Mouse (Mus musculus): ENCODE data around the gene Vmn1r112. TPM values are rescaled to one million over a fixed set of nuclear protein-coding genes. Genes with fewer than 3 reads are reported as not detected.

The Vmn1r112 gene
- polyA plus RNA-seq (2015; fragmentation: Illumina TruSeq; extraction: RNeasy Lipid Tissue Mini Kit (QIAGEN cat#74804); ENCODE audit: low read depth, low replicate concordance), result not detected

GRCm38 (mm10) chr7:20770885-20771284 is at the start of gene Vmn1r112:
Vmn1r112 (plus strand) TSS chr7:20771185.

DNA sequence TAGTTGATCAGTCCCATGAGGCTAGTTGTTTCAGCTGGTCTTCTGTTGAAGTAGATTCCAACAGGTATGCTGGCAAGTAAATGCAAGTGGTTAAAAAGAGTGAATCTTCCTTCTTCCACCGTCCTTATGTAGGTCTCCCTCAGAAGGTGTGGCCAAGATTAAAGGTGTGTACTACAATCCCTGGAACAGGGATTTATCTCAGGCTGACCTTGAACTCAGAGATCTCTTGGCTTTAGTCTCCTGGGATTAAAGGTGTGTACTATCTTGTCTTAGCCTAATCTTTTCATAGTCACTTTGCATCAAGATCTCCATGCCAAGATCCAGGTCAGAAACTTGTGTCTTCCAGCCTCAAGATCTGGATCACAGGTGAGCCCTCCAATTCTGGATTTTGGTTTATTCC is 40.5 kb upstream of the Vmn1r112 start, which contains the start of gene Gm10668:
Gene Gm10668, minus strand, starts transcription at position 101 of the 400 bp plus-strand sequence.

GRCm38 (mm10) chr7:20786985-20787384 is 16.0 kb downstream of the Vmn1r112 start, which contains the start of gene Vmn1r113:
Vmn1r113 (plus strand) TSS chr7:20787285.

DNA sequence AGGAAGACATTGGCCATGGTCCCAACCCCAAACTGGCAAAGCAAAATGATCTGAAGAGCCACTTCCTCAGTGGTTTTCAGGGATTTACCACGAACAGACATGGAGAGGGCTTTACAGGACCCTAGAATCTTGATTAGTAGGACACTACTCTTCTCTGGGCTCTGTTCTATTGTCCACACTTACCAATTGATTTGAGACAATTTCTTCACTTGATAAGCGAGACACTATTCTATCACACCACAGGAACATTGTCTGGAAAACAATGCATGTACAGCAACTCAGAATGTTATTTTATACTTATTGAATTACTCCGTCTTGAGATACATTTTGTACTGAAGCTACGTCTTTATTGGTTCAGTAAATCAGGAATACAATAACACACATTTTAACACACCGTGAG is 41.1 kb downstream of the Vmn1r112 start, which contains the start of gene Vmn1r114:
Gene Vmn1r114, minus strand, starts transcription at position 101 of the 400 bp plus-strand sequence.

Other genes starting within 250 kb of the Vmn1r112 start
- gene Vmn1r104, start 237.3 kb upstream of the Vmn1r112 start, polyA plus RNA-seq (2015; fragmentation: Illumina TruSeq; extraction: RNeasy Lipid Tissue Mini Kit (QIAGEN cat#74804); ENCODE audit: low read depth, low replicate concordance), result not detected
- gene Gm5726, start 225.4 kb upstream of the Vmn1r112 start, polyA plus RNA-seq (2015; fragmentation: Illumina TruSeq; extraction: RNeasy Lipid Tissue Mini Kit (QIAGEN cat#74804); ENCODE audit: low read depth, low replicate concordance), result not detected
- not detected for gene Gm4141, start 194.9 kb upstream of the Vmn1r112 start, polyA plus RNA-seq (2015; fragmentation: Illumina TruSeq; extraction: RNeasy Lipid Tissue Mini Kit (QIAGEN cat#74804); ENCODE audit: low read depth, low replicate concordance)
- not detected for gene Gm4513, start 172.2 kb upstream of the Vmn1r112 start, polyA plus RNA-seq (2015; fragmentation: Illumina TruSeq; extraction: RNeasy Lipid Tissue Mini Kit (QIAGEN cat#74804); ENCODE audit: low read depth, low replicate concordance)
- gene Vmn1r107, start 102.3 kb upstream of the Vmn1r112 start, polyA plus RNA-seq (2015; fragmentation: Illumina TruSeq; extraction: RNeasy Lipid Tissue Mini Kit (QIAGEN cat#74804); ENCODE audit: low read depth, low replicate concordance), result not detected
- gene Vmn1r111, start 68.0 kb upstream of the Vmn1r112 start, polyA plus RNA-seq (2015; fragmentation: Illumina TruSeq; extraction: RNeasy Lipid Tissue Mini Kit (QIAGEN cat#74804); ENCODE audit: low read depth, low replicate concordance), result not detected
- not detected for gene Gm10668, start 40.6 kb upstream of the Vmn1r112 start, polyA plus RNA-seq (2015; fragmentation: Illumina TruSeq; extraction: RNeasy Lipid Tissue Mini Kit (QIAGEN cat#74804); ENCODE audit: low read depth, low replicate concordance)
- gene Vmn1r113, start 16.1 kb downstream of the Vmn1r112 start, polyA plus RNA-seq (2015; fragmentation: Illumina TruSeq; extraction: RNeasy Lipid Tissue Mini Kit (QIAGEN cat#74804); ENCODE audit: low read depth, low replicate concordance), result not detected
- not detected for gene Vmn1r114, start 41.0 kb downstream of the Vmn1r112 start, polyA plus RNA-seq (2015; fragmentation: Illumina TruSeq; extraction: RNeasy Lipid Tissue Mini Kit (QIAGEN cat#74804); ENCODE audit: low read depth, low replicate concordance)
- not detected for gene Vmn1r115, start 73.8 kb downstream of the Vmn1r112 start, polyA plus RNA-seq (2015; fragmentation: Illumina TruSeq; extraction: RNeasy Lipid Tissue Mini Kit (QIAGEN cat#74804); ENCODE audit: low read depth, low replicate concordance)
- not detected for gene Vmn1r116, start 101.1 kb downstream of the Vmn1r112 start, polyA plus RNA-seq (2015; fragmentation: Illumina TruSeq; extraction: RNeasy Lipid Tissue Mini Kit (QIAGEN cat#74804); ENCODE audit: low read depth, low replicate concordance)
- not detected for gene Vmn1r117, start 112.9 kb downstream of the Vmn1r112 start, polyA plus RNA-seq (2015; fragmentation: Illumina TruSeq; extraction: RNeasy Lipid Tissue Mini Kit (QIAGEN cat#74804); ENCODE audit: low read depth, low replicate concordance)
- gene Vmn1r118, start 141.2 kb downstream of the Vmn1r112 start, polyA plus RNA-seq (2015; fragmentation: Illumina TruSeq; extraction: RNeasy Lipid Tissue Mini Kit (QIAGEN cat#74804); ENCODE audit: low read depth, low replicate concordance), result not detected
- gene Vmn1r119, start 241.3 kb downstream of the Vmn1r112 start, polyA plus RNA-seq (2015; fragmentation: Illumina TruSeq; extraction: RNeasy Lipid Tissue Mini Kit (QIAGEN cat#74804); ENCODE audit: low read depth, low replicate concordance), result not detected

All from brain, adult 10 weeks (tissue).